Mouse (Mus musculus) liver, embryonic 13.5 days (tissue): ENCODE measurements around the gene Cdon. TPM values are rescaled to one million over a fixed set of nuclear protein-coding genes. Genes with fewer than 3 reads are reported as not detected.

ENCODE experiments used
- ATAC-seq: fragments of 200-750 bp; cut with Nextera tagmentation; 2 replicates; pipeline ENCODE4 v1.8.0; 2017; ENCODE audit warnings: low read depth, mild to moderate bottlenecking, moderate number of reproducible peaks, moderate library complexity
- DNase-seq: peaks from one replicate; pipeline ENCODE4 v3.0.0; 2022
- H3K27ac ChIP-seq: fragments of 300-500 bp; sonication (generic); 2 replicates; pipeline ENCODE4 v1.5.1; 2015; ENCODE audit warnings: moderate library complexity, mild to moderate bottlenecking, inconsistent platforms
- H3K27me3 ChIP-seq: fragments of 300-500 bp; sonication (generic); 2 replicates; pipeline ENCODE4 v1.6.1; 2015; ENCODE audit warnings: mild to moderate bottlenecking, inconsistent platforms
- H3K36me3 ChIP-seq: fragments of 300-500 bp; sonication (generic); 2 replicates; pipeline ENCODE4 v1.6.1; 2015; ENCODE audit warnings: mild to moderate bottlenecking, inconsistent platforms
- H3K4me1 ChIP-seq: fragments of 300-500 bp; sonication (generic); replicated peaks from 2 replicates; pipeline ENCODE4 v1.6.1; 2015; ENCODE audit warnings: inconsistent platforms
- H3K4me2 ChIP-seq: fragments of 300-500 bp; sonication (generic); 2 replicates; pipeline ENCODE4 v1.6.1; 2015; ENCODE audit warnings: inconsistent platforms, mild to moderate bottlenecking, moderate library complexity
- H3K4me3 ChIP-seq: fragments of 300-500 bp; sonication (generic); replicated peaks from 2 replicates; pipeline ENCODE4 v1.5.1; 2015; ENCODE audit warnings: mild to moderate bottlenecking, inconsistent platforms
- H3K9ac ChIP-seq: fragments of 300-500 bp; sonication (generic); 2 replicates; pipeline ENCODE4 v1.6.1; 2015; ENCODE audit warnings: mild to moderate bottlenecking, inconsistent platforms
- H3K9me3 ChIP-seq: fragments of 300-500 bp; sonication (generic); replicated peaks from 2 replicates; pipeline ENCODE4 v1.6.1; 2016; ENCODE audit warnings: inconsistent platforms
- whole genome bisulfite sequencing: fragments of 180-500 bp; shearing (Covaris S2); methylation state at CpG from one replicate; pipeline ENCODE4 v1.1.7; 2015; ENCODE audit not compliant: insufficient replicate concordance; 5-methylcytosine and 5-hydroxymethylcytosine counted together
- polyA plus RNA-seq: library from polyadenylated mRNA; unstranded; fragments of >200 nt; fragmentation: Nextera tagmentation; extraction: Ambion mirVana; gene quantifications from 2 replicates; pipeline ENCODE4 v1.2.1, GENCODE M21; 2015

The Cdon gene
- polyA plus RNA-seq, 1 experiment from 2014 or later, result 0.53 TPM

DNA sequence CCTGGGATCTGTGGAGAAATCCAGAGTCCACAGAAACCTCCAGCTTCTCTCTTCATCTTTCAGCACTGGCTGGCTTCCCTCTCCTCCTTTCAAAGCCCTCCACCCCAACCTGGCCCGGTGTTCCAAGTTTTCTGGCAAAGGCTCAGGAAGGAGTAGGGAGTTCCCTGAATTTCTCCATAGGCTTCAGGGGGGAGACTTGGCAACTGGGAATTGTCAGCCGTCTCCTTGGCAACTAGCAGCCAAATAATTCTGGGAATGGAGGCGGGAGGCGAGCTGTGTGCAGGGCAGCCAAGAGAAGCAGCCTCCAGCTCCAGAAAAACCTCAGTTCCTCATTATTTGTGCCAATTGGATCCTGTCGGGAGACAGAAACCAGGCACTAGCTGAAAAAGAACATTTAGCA, 102.6 kb downstream of the Cdon start:
- H3K36me3 ChIP-seq, result no peaks in the 10 kb centered on the region
- WGBS, result 53% methylated on average over 5 of the region's 5 CpGs
- no peak overlapping the region for H3K4me3 ChIP-seq
- H3K4me1 ChIP-seq, result no peaks in the 10 kb centered on the region
- DNase-seq (no peak), ATAC-seq (no peak)
- H3K9ac ChIP-seq, result no peak overlapping the region
- H3K27me3 ChIP-seq, result no peaks in the 10 kb centered on the region
- H3K4me2 ChIP-seq, result no peak overlapping the region
- H3K27ac ChIP-seq, result no peak overlapping the region
- no peaks in the 10 kb centered on the region for H3K9me3 ChIP-seq

DNA sequence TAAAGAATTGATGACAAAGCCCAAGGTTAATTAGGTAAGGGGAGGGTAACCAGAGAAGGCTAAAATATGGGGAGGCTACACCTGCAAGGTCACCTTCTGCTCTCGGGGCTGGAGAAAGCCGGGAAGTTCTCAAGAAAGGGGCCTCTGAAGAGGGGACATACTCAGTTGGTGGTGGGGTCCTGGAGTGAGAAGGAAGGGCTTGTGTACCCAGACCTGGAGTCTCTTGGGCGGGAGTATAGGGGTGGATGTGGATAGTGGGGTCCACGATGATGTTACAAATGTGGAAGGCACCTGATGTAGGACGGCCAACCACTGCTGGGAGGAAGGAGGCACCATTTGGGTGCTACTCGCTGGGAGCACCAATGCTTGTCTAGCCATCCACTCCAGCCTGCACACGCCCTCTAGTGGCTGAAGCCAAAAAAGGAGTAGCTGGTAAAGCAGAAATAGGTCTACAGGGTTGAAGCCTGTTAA, 103.0 kb downstream of the Cdon start:
- Histone ChIP-seq H3K4me1 (no peaks in the 10 kb centered on the region), H3K36me3 (no peaks in the 10 kb centered on the region), H3K4me3 (no peak overlapping the region), H3K9ac (no peak overlapping the region), H3K27me3 (no peaks in the 10 kb centered on the region), H3K27ac (no peak overlapping the region), H3K9me3 (no peaks in the 10 kb centered on the region), H3K4me2 (no peak overlapping the region)
- ATAC-seq (no peak), DNase-seq (no peak)
- WGBS, result 20% methylated on average over 7 of the region's 7 CpGs

DNA sequence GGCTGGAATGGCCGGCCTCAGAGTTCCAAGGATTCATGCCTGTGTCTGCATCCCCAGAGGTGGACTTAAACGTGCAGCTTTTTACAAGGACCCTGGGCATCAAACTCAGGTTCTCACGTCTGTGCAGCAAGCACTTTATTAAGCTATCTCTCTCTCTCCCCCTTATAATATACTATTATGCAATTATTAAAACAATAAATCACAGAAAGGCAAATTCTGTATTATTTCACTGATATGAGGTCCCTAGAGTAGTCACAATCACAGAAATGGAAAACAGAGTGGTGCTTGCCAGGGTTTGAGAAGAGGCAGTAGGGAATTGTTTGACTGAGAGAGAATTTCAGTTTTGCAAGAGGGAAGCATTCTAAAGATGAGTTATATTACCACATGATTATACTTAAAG, 108.2 kb downstream of the Cdon start:
- H3K9me3 ChIP-seq, result no peaks in the 10 kb centered on the region
- H3K27me3 ChIP-seq, result no peaks in the 10 kb centered on the region
- H3K4me3 ChIP-seq, result no peak overlapping the region
- H3K4me1 ChIP-seq, result no peaks in the 10 kb centered on the region
- no peak overlapping the region for H3K9ac ChIP-seq
- H3K27ac ChIP-seq, result no peak overlapping the region
- DNase-seq (no peak), ATAC-seq (no peak)
- WGBS, result 44% methylated on average over 3 of the region's 3 CpGs
- H3K36me3 ChIP-seq, result no peaks in the 10 kb centered on the region
- no peak overlapping the region for H3K4me2 ChIP-seq

DNA sequence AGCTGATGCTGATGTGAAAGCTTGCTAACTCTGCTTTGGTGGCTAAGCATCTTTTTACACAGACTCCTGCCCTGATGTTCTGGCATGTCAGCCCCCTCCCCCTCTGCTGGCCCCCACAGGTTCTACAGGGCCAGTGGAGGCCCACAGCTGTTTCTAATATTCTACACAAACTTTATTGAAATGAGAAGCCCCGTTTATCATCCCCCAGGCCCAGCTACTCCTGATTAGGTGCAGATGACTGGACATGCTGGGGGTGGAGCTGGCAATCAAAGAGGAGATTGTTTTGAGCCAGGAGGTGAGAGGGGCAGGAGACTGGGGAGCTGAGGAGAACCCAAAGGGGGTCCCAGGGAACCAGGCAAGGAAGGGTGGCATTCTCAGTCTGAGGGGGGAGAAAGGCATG, 108.9 kb downstream of the Cdon start:
- WGBS, result 12% methylated on average over 1 of the region's 1 CpGs
- H3K4me2 ChIP-seq, result no peak overlapping the region
- H3K36me3 ChIP-seq, result no peaks in the 10 kb centered on the region
- no peak overlapping the region for H3K27ac ChIP-seq
- no peaks in the 10 kb centered on the region for H3K4me1 ChIP-seq
- no peaks in the 10 kb centered on the region for H3K27me3 ChIP-seq
- no peak overlapping the region for H3K9ac ChIP-seq
- H3K4me3 ChIP-seq, result no peak overlapping the region
- ATAC-seq, result no peak
- DNase-seq, result no peak
- H3K9me3 ChIP-seq, result no peaks in the 10 kb centered on the region

DNA sequence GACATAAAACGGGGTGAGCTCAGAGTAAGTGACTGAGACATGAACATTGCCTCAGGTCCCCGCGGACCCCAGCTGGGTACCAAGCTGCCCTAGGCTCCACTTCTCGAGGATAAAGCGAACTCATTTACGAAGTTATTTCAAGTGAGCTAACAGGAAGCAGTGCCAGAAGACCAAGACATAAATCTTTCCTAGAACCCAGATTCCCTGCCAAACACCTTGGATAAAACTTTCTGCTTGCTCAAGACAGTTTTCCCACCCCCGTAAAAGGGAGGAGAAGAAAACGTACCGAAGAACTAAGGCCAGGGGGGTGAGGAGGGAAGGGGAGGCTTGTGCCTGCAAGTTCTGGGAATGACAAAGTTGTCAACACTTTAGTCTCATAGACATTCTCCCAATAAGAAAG, 112.3 kb downstream of the Cdon start:
- H3K27me3 ChIP-seq, result no peaks in the 10 kb centered on the region
- no peak overlapping the region for H3K4me2 ChIP-seq
- no peaks in the 10 kb centered on the region for H3K9me3 ChIP-seq
- no peak overlapping the region for H3K9ac ChIP-seq
- 63% methylated on average over 9 of the region's 9 CpGs for WGBS
- no peak overlapping the region for H3K27ac ChIP-seq
- no peak for ATAC-seq
- H3K4me3 ChIP-seq, result no peak overlapping the region
- peaks cover 7% of the 10 kb centered on the region; the same call in 1 of the 2 replicates for H3K4me1 ChIP-seq
- no peaks in the 10 kb centered on the region for H3K36me3 ChIP-seq
- no peak for DNase-seq

DNA sequence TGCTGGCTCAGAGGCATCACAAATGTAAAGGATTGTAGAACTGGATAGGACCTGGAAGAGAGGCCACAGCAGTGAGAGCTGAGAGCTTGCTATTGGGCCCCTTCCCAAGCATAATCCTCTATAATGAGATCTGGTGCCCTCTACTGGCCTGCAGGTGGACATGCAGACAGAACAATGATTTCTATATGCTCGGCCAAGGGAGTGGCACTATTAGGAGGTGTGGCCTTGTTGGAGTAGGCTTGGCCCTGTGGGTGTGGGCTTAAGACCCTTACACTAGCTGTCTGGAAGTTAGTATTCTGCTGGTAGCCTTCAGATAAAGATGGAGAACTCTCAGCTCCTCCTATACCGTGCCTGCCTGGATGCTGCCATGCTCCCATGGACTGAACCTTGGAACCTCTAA, 114.2 kb downstream of the Cdon start:
- peak; percentile 17 for DNase-seq

DNA sequence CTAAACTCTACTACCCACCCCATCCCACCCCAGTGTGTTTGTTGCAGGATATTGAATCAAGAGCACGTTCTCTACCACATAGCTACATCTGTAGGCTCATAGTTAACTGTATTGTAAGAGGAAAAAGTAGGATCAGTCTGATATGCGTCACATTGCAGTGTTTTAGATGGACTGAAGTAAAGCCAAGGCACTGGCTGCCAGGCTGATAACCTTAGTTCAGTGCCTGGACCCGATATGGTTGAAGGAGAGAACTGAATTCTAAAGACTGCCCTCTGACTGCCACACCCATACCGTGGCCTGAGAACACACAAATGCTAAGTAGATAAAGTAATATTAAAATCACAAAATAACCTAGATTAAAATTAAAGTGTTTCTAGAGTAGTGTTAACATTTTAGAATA, 114.9 kb downstream of the Cdon start:
- Histone ChIP-seq H3K9ac (no peak overlapping the region), H3K4me2 (no peak overlapping the region), H3K4me1 (peaks cover 12% of the 10 kb centered on the region; the same call in 1 of the 2 replicates), H3K4me3 (no peak overlapping the region), H3K27ac (no peak overlapping the region), H3K9me3 (no peaks in the 10 kb centered on the region), H3K36me3 (no peaks in the 10 kb centered on the region), H3K27me3 (no peaks in the 10 kb centered on the region)
- ATAC-seq, result peak; percentile 58
- no peak for DNase-seq
- WGBS, result 34% methylated on average over 4 of the region's 4 CpGs

More for the DNA sequence above, 114.2 kb downstream of the Cdon start:
- Histone ChIP-seq H3K4me3 (no peak overlapping the region), H3K27me3 (no peaks in the 10 kb centered on the region), H3K4me1 (peaks cover 12% of the 10 kb centered on the region; the same call in 1 of the 2 replicates), H3K9me3 (no peaks in the 10 kb centered on the region), H3K36me3 (no peaks in the 10 kb centered on the region), H3K9ac (no peak overlapping the region), H3K4me2 (no peak overlapping the region), H3K27ac (no peak overlapping the region)
- WGBS, result 6% methylated on average over 2 of the region's 2 CpGs
- ATAC-seq, result peak; percentile 70

DNA sequence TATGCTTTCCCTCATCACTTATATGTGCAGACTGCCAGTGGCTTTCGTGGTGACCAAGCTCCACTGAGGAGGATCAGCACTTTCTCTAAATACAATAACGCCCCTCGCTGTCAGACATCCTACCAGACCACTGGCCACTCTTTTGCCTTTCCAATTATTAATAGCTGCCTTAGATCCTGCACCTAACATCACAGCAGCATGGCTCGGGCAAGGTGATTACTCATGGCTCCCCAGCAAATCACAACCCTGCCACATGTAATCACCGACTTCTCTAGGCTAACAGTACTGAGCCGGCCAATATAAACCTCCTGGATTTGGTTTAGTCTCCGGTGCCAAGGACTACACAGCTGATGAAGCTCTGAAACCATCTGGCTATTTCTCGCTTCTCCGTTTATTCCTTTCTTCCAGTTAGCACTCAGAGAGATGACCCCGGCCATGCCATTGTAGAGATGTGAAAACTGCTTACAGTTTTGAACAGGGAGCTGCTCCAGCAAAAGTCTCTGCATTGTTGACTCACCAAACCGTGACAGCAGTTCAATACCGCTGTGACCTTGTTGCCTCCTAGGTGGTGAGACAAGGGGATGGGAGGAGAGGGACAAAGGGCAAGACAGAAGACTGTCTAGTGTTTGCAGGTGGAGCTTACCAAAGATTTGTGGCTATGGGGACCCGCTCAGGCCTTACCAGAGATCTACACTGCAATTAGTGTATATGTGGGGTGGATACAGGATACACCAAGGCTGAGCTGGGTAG, 118.2 kb downstream of the Cdon start:
- no peak for ATAC-seq
- no peak overlapping the region for H3K4me3 ChIP-seq
- no peak overlapping the region for H3K9ac ChIP-seq
- no peaks in the 10 kb centered on the region for H3K9me3 ChIP-seq
- no peaks in the 10 kb centered on the region for H3K27me3 ChIP-seq
- no peak overlapping the region for H3K4me2 ChIP-seq
- DNase-seq, result no peak
- peaks cover 12% of the 10 kb centered on the region; the same call in 1 of the 2 replicates for H3K4me1 ChIP-seq
- WGBS, result 69% methylated on average over 13 of the region's 13 CpGs
- H3K27ac ChIP-seq, result no peak overlapping the region
- H3K36me3 ChIP-seq, result no peaks in the 10 kb centered on the region

DNA sequence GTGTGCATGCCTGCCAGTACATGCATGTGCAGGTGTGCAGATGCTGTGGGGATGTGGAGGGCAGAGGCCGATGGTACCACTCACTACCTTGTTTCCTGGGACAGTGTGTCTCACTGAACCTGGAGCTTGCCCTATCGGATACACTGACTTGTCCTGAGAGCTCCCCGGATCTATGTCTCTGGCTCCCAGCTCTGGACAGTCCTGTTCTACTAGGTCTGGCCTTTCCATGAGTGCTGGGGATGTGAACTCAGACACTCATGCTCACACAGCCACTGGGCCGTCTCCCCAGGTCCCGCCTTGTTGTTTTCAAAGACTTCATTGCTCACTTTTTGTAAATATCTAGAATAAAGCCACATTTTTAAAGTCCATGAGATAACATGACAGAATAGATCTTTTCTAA, 120.1 kb downstream of the Cdon start:
- H3K36me3 ChIP-seq, result no peaks in the 10 kb centered on the region
- DNase-seq (no peak), ATAC-seq (no peak)
- H3K9ac ChIP-seq, result no peak overlapping the region
- 69% methylated on average over 5 of the region's 5 CpGs for WGBS
- H3K9me3 ChIP-seq, result no peaks in the 10 kb centered on the region
- no peak overlapping the region for H3K4me2 ChIP-seq
- no peaks in the 10 kb centered on the region for H3K27me3 ChIP-seq
- H3K27ac ChIP-seq, result no peak overlapping the region
- no peak overlapping the region for H3K4me3 ChIP-seq
- peaks cover 9% of the 10 kb centered on the region; the same call in 1 of the 2 replicates for H3K4me1 ChIP-seq

DNA sequence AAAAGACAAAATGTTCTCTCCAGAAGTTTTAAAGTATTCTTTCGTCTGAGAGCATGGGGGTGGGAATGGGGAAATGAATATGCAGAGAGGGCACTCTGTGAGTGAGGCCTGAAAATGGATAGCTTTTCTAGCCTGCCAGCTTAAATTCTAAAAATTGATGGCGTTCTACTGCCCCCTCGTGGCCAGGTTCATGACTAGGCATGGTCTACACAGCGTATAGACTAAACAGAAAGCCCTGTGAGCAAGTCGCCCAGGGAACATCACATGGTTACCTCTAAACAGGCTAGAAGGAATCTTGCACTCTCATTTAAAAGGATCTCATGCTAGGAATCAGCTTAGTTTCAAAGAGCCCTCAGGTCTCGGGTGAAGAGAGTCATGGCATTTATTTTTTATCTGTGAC, 120.6 kb downstream of the Cdon start:
- WGBS, result 7% methylated on average over 6 of the region's 6 CpGs
- peak; percentile 55 for DNase-seq
- Histone ChIP-seq H3K27me3 (no peaks in the 10 kb centered on the region), H3K9ac (no peak overlapping the region), H3K4me1 (peaks cover 11% of the 10 kb centered on the region; the same call in 1 of the 2 replicates), H3K9me3 (no peaks in the 10 kb centered on the region), H3K4me2 (no peak overlapping the region), H3K36me3 (no peaks in the 10 kb centered on the region), H3K4me3 (no peak overlapping the region), H3K27ac (no peak overlapping the region)
- peak; percentile 48; the same call in 1 of the 2 replicates for ATAC-seq

DNA sequence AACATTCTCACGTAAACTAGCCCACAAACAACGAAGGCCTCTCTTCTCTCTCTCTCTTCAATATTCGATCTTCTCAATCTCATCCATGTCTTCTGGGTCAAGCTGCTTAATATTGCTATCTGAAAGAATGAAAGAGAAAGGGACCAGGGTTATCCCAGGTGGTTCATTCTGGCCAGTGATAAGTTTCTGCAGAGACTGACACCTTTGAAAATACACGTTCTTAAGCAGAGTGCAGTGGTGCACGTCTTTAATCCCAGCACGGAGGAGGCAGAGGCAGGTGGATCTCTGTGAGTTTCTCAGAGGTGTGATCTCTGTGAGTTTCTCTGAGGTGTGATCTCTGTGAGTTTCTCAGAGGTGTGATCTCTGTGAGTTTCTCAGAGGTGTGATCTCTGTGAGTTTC, 121.0 kb downstream of the Cdon start:
- no peak overlapping the region for H3K4me3 ChIP-seq
- 41% methylated on average over 6 of the region's 6 CpGs for whole genome bisulfite sequencing
- H3K4me2 ChIP-seq, result no peak overlapping the region
- H3K9me3 ChIP-seq, result no peaks in the 10 kb centered on the region
- H3K9ac ChIP-seq, result no peak overlapping the region
- DNase-seq (no peak), ATAC-seq (no peak)
- no peak overlapping the region for H3K27ac ChIP-seq
- H3K27me3 ChIP-seq, result no peaks in the 10 kb centered on the region
- H3K4me1 ChIP-seq, result peaks cover 16% of the 10 kb centered on the region; the same call in 1 of the 2 replicates
- no peaks in the 10 kb centered on the region for H3K36me3 ChIP-seq
